Mouse (Mus musculus): ENCODE data around the gene Ppp3r1. TPM values are rescaled to one million over a fixed set of nuclear protein-coding genes. Genes with fewer than 3 reads are reported as not detected.

Ppp3r1 gene
- total and polyA plus RNA-seq, 3 experiments, result 31.8 to 128 (median 116) TPM

GRCm38 (mm10) chr11:17199840-17200501 is 40.9 kb downstream of the Ppp3r1 start:
- Histone ChIP-seq H3K9me3 (replicated peaks; ENCODE audit: low read length) (no peaks in the 10 kb centered on the region), H3K9ac (ENCODE audit: insufficient read depth, low read depth) (no peak overlapping the region), H3K4me3 (replicated peaks in 1 of 3; ENCODE audit: low read depth in 2 of 3, low read length in 2 of 3, poor library complexity in 1 of 3) (no peak overlapping the region), H3K79me2 (replicated peaks; ENCODE audit: control insufficient read depth, extremely low read depth, insufficient read depth, poor library complexity, severe bottlenecking) (0 out of 2 replicates have a peak, but pooled peaks cover under 1% of the 10 kb centered on the region), H3K4me1 (ENCODE audit: control insufficient read depth in 1 of 2, insufficient read depth in 2 of 2) (peaks cover 0 to 27% of the 10 kb centered on the region in 2 experiments; a peak in 2 of 4 replicates), H3K4me2 (ENCODE audit: insufficient read depth, low read depth, poor library complexity, severe bottlenecking) (no peak overlapping the region), H3K36me3 (replicated peaks in 1 of 2; ENCODE audit: control insufficient read depth in 1 of 2, insufficient read depth in 1 of 2, low read length in 1 of 2) (peaks cover 55 to 95% of the 10 kb centered on the region in 2 experiments), H3K27me3 (replicated peaks) (no peaks in the 10 kb centered on the region), H3K27ac (ENCODE audit: insufficient read depth, low read depth) (no peak overlapping the region)
- no peak for TF ChIP-seq SIN3A (IDR thresholded peaks at IDR 0.05; ENCODE audit: low read length)
- no peak for TF ChIP-seq NRF1 (IDR thresholded peaks at IDR 0.05; ENCODE audit: low read depth, low read length)
- no peak for TF ChIP-seq EP300 (IDR thresholded peaks at IDR 0.05; ENCODE audit: low read length)
- no peak for TF ChIP-seq USF2 (conservative IDR thresholded peaks at IDR 0.05; ENCODE audit: low read depth, low read length)
- DNase-seq (ENCODE audit: extremely low read depth), result no peak
- in situ Hi-C loops (cut with MboI; ENCODE audit: low pct_ligation_motif_present, low pct_unique_long_range_greater_than_20kb, low sequenced_read_pairs), result no loop called here
- dilution Hi-C loops (cut with MboI; ENCODE audit: extremely low pct_ligation_motif_present, extremely low pct_unique_long_range_greater_than_20kb, low sequenced_read_pairs), result no loop called here

- in situ Hi-C loops (cut with MboI; ENCODE audit: low pct_ligation_motif_present, low pct_unique_long_range_greater_than_20kb, low sequenced_read_pairs), result no loop called here
- no peak for TF ChIP-seq CHD1 (IDR thresholded peaks at IDR 0.05; ENCODE audit: low read depth, low read length)
- no peak for TF ChIP-seq E2F4 (IDR thresholded peaks at IDR 0.05; ENCODE audit: insufficient replicate concordance, low read depth, low read length)
- TF ChIP-seq ZMIZ1 (IDR thresholded peaks at IDR 0.05; ENCODE audit: low read depth, low read length), result no peak
- TF ChIP-seq GABPA (IDR thresholded peaks at IDR 0.05; ENCODE audit: insufficient replicate concordance, low read depth, low read length), result no peak
- no peak for TF ChIP-seq ELF1 (IDR thresholded peaks at IDR 0.05; ENCODE audit: low read depth, low read length)
- TF ChIP-seq POLR2AphosphoS2 (IDR thresholded peaks at IDR 0.05; ENCODE audit: low read depth, low read length), result no peak
- TF ChIP-seq UBTF (IDR thresholded peaks at IDR 0.05; ENCODE audit: low read depth, low read length), result no peak
- TF ChIP-seq NRF1 (IDR thresholded peaks at IDR 0.05; ENCODE audit: low read depth, low read length), result no peak
- no peak for TF ChIP-seq TBP (conservative IDR thresholded peaks at IDR 0.05; ENCODE audit: low read depth, low read length)
- TF ChIP-seq ZKSCAN1 (IDR thresholded peaks at IDR 0.05; ENCODE audit: borderline replicate concordance, low read depth, low read length), result no peak
- dilution Hi-C loops (cut with MboI; ENCODE audit: extremely low pct_ligation_motif_present, extremely low pct_unique_long_range_greater_than_20kb, low sequenced_read_pairs), result no loop called here
- DNase-seq (ENCODE audit: extremely low read depth), result no peak
- H3K4me2 ChIP-seq (ENCODE audit: insufficient read depth, low read depth, poor library complexity, severe bottlenecking), result no peak overlapping the region
- peaks cover 53 to 95% of the 10 kb centered on the region in 2 experiments for H3K36me3 ChIP-seq (replicated peaks in 1 of 2; ENCODE audit: control insufficient read depth in 1 of 2, insufficient read depth in 1 of 2, low read length in 1 of 2)
- H3K9ac ChIP-seq (ENCODE audit: insufficient read depth, low read depth), result no peak overlapping the region
- H3K27ac ChIP-seq (ENCODE audit: insufficient read depth, low read depth), result no peak overlapping the region
- no peak overlapping the region for H3K4me3 ChIP-seq (replicated peaks in 1 of 3; ENCODE audit: low read depth in 2 of 3, low read length in 2 of 3, poor library complexity in 1 of 3)
- 0 out of 2 replicates have a peak, but pooled peaks cover 3% of the 10 kb centered on the region for H3K79me2 ChIP-seq (replicated peaks; ENCODE audit: control insufficient read depth, extremely low read depth, insufficient read depth, poor library complexity, severe bottlenecking)
- H3K4me1 ChIP-seq (ENCODE audit: control insufficient read depth in 1 of 2, insufficient read depth in 2 of 2), result peaks cover 0 to 27% of the 10 kb centered on the region in 2 experiments; a peak in 2 of 4 replicates
- no peaks in the 10 kb centered on the region for H3K27me3 ChIP-seq (replicated peaks)
- H3K9me3 ChIP-seq (replicated peaks; ENCODE audit: low read length), result no peaks in the 10 kb centered on the region
Measured at GRCm38 (mm10) chr11:17200936-17201335, 41.9 kb downstream of the Ppp3r1 start.
